Mouse (Mus musculus): ENCODE measurements around the gene Pcca.

Gene Pcca

GRCm38 (mm10) chr14:122736806-122737205 is 202.7 kb downstream of the Pcca start:
- DNase-seq (ENCODE audit: low spot score in 2 of 2): no peak

- DNase-seq (ENCODE audit: low spot score in 2 of 2): no peak
Observed at GRCm38 (mm10) chr14:122747860-122748842, 214.0 kb downstream of the Pcca start.

- DNase-seq (ENCODE audit: low spot score in 2 of 2): no peak
Observed at GRCm38 (mm10) chr14:122751552-122751951, 217.4 kb downstream of the Pcca start.

GRCm38 (mm10) chr14:122753278-122753677 is 219.2 kb downstream of the Pcca start:
- no peak for DNase-seq (ENCODE audit: low spot score in 2 of 2)

- no peak for DNase-seq (ENCODE audit: low spot score in 2 of 2)
Observed at GRCm38 (mm10) chr14:122754311-122754710, 220.2 kb downstream of the Pcca start.

GRCm38 (mm10) chr14:122755559-122755958 is 221.4 kb downstream of the Pcca start:
- no peak for DNase-seq (ENCODE audit: low spot score in 2 of 2)

- DNase-seq (ENCODE audit: low spot score in 2 of 2): no peak
Observed at GRCm38 (mm10) chr14:122756671-122757070, 222.5 kb downstream of the Pcca start.

- DNase-seq (ENCODE audit: low spot score in 2 of 2): no peak
Observed at GRCm38 (mm10) chr14:122759890-122760289, 225.8 kb downstream of the Pcca start.

GRCm38 (mm10) chr14:122760803-122761202 is 226.7 kb downstream of the Pcca start:
- DNase-seq (ENCODE audit: low spot score in 2 of 2): no peak

- DNase-seq (ENCODE audit: low spot score in 2 of 2): no peak
Observed at GRCm38 (mm10) chr14:122762603-122763002, 228.5 kb downstream of the Pcca start.

- DNase-seq (ENCODE audit: low spot score in 2 of 2): no peak
Observed at GRCm38 (mm10) chr14:122765951-122766350, 231.8 kb downstream of the Pcca start.

GRCm38 (mm10) chr14:122766448-122766847 is 232.3 kb downstream of the Pcca start:
- DNase-seq (ENCODE audit: low spot score in 2 of 2): no peak

GRCm38 (mm10) chr14:122784701-122785100 is 250.6 kb downstream of the Pcca start:
- no peak for DNase-seq (ENCODE audit: low spot score in 2 of 2)

- no peak for DNase-seq (ENCODE audit: low spot score in 2 of 2)
Observed at GRCm38 (mm10) chr14:122788199-122788598, 254.1 kb downstream of the Pcca start.

- DNase-seq (ENCODE audit: low spot score in 2 of 2): no peak
Observed at GRCm38 (mm10) chr14:122790111-122790510, 256.0 kb downstream of the Pcca start.

- no peak for DNase-seq (ENCODE audit: low spot score in 2 of 2)
Observed at GRCm38 (mm10) chr14:122793368-122793767, 259.2 kb downstream of the Pcca start.

- no peak for DNase-seq (ENCODE audit: low spot score in 2 of 2)
Observed at GRCm38 (mm10) chr14:122800296-122800695, 266.2 kb downstream of the Pcca start.

GRCm38 (mm10) chr14:122821002-122821401 is 286.9 kb downstream of the Pcca start:
- no peak for DNase-seq (ENCODE audit: low spot score in 2 of 2)

- DNase-seq (ENCODE audit: low spot score in 2 of 2): no peak
Observed at GRCm38 (mm10) chr14:122823791-122824190, 289.7 kb downstream of the Pcca start.

GRCm38 (mm10) chr14:122825464-122825863 is 291.3 kb downstream of the Pcca start:
- DNase-seq (ENCODE audit: low spot score in 2 of 2): no peak

GRCm38 (mm10) chr14:122830433-122830832 is 296.3 kb downstream of the Pcca start:
- no peak for DNase-seq (ENCODE audit: low spot score in 2 of 2)

GRCm38 (mm10) chr14:122833666-122834065 is 299.5 kb downstream of the Pcca start:
- no peak for DNase-seq (ENCODE audit: low spot score in 2 of 2)

- no peak for DNase-seq (ENCODE audit: low spot score in 2 of 2)
Observed at GRCm38 (mm10) chr14:122834753-122835152, 300.6 kb downstream of the Pcca start.

Data from spleen, postnatal 4 days (tissue).